Mouse (Mus musculus) C2C12 (cell line): ENCODE data around the gene Smarcb1.
A peak's percentile ranks its signal among the peaks of the same experiment; 100 is the strongest.

Source experiments
- CEBPB ChIP-seq: IDR thresholded peaks from one replicate; pipeline ENCODE4 v1.6.1; 2011; ENCODE audit warnings: low read depth, mild to moderate bottlenecking, control low read depth, moderate library complexity
- CTCF ChIP-seq: IDR thresholded peaks from one replicate; pipeline ENCODE4 v1.5.1; 2011; ENCODE audit not compliant: control insufficient read depth, insufficient read depth, insufficient read length
- FOSL1 ChIP-seq: IDR thresholded peaks from one replicate; pipeline ENCODE4 v1.8.0; 2011; ENCODE audit warnings: mild to moderate bottlenecking, low read length; ENCODE audit not compliant: poor library complexity, insufficient read depth, severe bottlenecking
- MAX ChIP-seq: IDR thresholded peaks from one replicate; pipeline ENCODE4 v1.6.1; 2011; ENCODE audit warnings: mild to moderate bottlenecking, control low read depth
- MYOD1 ChIP-seq: IDR thresholded peaks from one replicate; pipeline ENCODE4 v1.6.1; 2011; ENCODE audit warnings: low read depth; ENCODE audit not compliant: control insufficient read depth, insufficient read length
- MYOG ChIP-seq: IDR thresholded peaks from one replicate; pipeline ENCODE4 v1.6.1; 2011; ENCODE audit not compliant: control insufficient read depth, insufficient read length; ENCODE audit errors: extremely low read depth
- USF1 ChIP-seq: IDR thresholded peaks from one replicate; pipeline ENCODE4 v1.6.1; 2011; ENCODE audit warnings: low read depth, mild to moderate bottlenecking, control low read depth, moderate library complexity

DNA sequence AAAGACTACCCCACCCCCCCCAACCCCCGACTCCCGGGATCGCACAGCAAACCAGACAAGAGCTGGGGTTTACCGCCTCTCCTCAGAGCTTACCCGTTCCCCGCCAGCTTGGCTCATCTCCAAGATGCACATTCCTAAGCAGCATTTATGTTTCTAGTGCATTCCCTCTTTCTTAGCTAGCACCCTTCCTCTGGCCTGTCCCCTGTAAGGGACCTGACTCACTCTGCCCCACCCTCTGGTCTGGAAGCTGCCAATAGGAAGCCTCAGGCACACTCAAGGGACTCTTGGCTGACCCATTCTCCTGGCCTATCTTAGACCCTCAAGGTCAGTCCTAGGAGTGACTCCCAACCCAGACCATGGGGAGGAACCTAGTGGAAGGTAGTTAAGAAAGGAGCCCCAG is 8.9 kb upstream of the Smarcb1 start:
- no peak for TF ChIP-seq MYOG
- TF ChIP-seq MAX, result peak; percentile 45
- TF ChIP-seq USF1, result no peak
- no peak for TF ChIP-seq MYOD1
- no peak for TF ChIP-seq CTCF
- no peak for TF ChIP-seq CEBPB
- no peak for TF ChIP-seq FOSL1
